Mouse (Mus musculus) liver, postnatal 0 days (tissue): Measurements from ENCODE around the gene Pgm2. TPM values are rescaled to one million over a fixed set of nuclear protein-coding genes. Genes with fewer than 3 reads are reported as not detected.

Experiments
- ATAC-seq: fragments of 200-750 bp; cut with Nextera tagmentation; 2 replicates; pipeline ENCODE4 v1.8.0; 2017; ENCODE audit warnings: mild to moderate bottlenecking, moderate library complexity
- DNase-seq: peaks from one replicate; pipeline ENCODE4 v3.0.0-alpha.2; 2016
- H3K27ac ChIP-seq: fragments of 300-500 bp; sonication (generic); 2 replicates; pipeline ENCODE4 v1.5.1; 2014; ENCODE audit warnings: antibody characterized with exemption, moderate library complexity, mild to moderate bottlenecking, low read depth
- H3K27me3 ChIP-seq: fragments of 300-500 bp; sonication (generic); 2 replicates; pipeline ENCODE4 v1.6.1; 2014; ENCODE audit warnings: low read length, control low read depth, mixed read lengths; ENCODE audit not compliant: insufficient read depth
- H3K36me3 ChIP-seq: fragments of 300-500 bp; sonication (generic); replicated peaks from 2 replicates; pipeline ENCODE4 v1.6.1; 2014; ENCODE audit warnings: mild to moderate bottlenecking, control low read depth, low read length, moderate library complexity, mixed read lengths; ENCODE audit not compliant: insufficient read depth
- H3K4me1 ChIP-seq: fragments of 300-500 bp; sonication (generic); 2 replicates; pipeline ENCODE4 v1.6.1; 2014; ENCODE audit warnings: antibody characterized with exemption, mild to moderate bottlenecking, control low read depth; ENCODE audit not compliant: insufficient read depth
- H3K4me2 ChIP-seq: fragments of 300-500 bp; sonication (generic); 2 replicates; pipeline ENCODE4 v1.6.1; 2014; ENCODE audit warnings: low read depth, mild to moderate bottlenecking, low read length, moderate library complexity, mixed read lengths
- H3K4me3 ChIP-seq: fragments of 300-500 bp; sonication (generic); 2 replicates; pipeline ENCODE4 v1.5.1; 2014; ENCODE audit warnings: low read depth, low read length
- H3K9ac ChIP-seq: fragments of 300-500 bp; sonication (generic); replicated peaks from 2 replicates; pipeline ENCODE4 v1.6.1; 2014; ENCODE audit warnings: mild to moderate bottlenecking, moderate library complexity
- H3K9me3 ChIP-seq: fragments of 300-500 bp; sonication (generic); 2 replicates; pipeline ENCODE4 v1.6.1; 2016; ENCODE audit warnings: mild to moderate bottlenecking, control low read depth, low read length, mixed read lengths
- CTCF ChIP-seq: sonication (generic); IDR thresholded peaks from 2 replicates; pipeline ENCODE4 v1.5.1; 2016; ENCODE audit warnings: antibody characterized with exemption, low read depth
- EP300 ChIP-seq: IDR thresholded peaks from 2 replicates; pipeline ENCODE4 v1.6.1; 2016; ENCODE audit warnings: antibody characterized with exemption, low read depth, mild to moderate bottlenecking
- WGBS: fragments of 180-500 bp; shearing (Covaris S2); extraction: QIAGEN DNeasy Blood & Tissue Kit; methylation state at CpG from one replicate; pipeline ENCODE4 v1.1.7; 2014; ENCODE audit not compliant: insufficient replicate concordance; 5-methylcytosine and 5-hydroxymethylcytosine counted together
- polyA plus RNA-seq: library from polyadenylated mRNA; unstranded; fragments of >200 nt; fragmentation: Nextera tagmentation; extraction: Ambion mirVana; gene quantifications from 2 replicates; pipeline ENCODE4 v1.2.1, GENCODE M21; 2015

Pgm2 gene
- polyA plus RNA-seq, 1 experiment from 2014 or later: 11.9 TPM

GRCm38 (mm10) chr5:64070081-64070673 lies 22.6 kb upstream of the Pgm2 start:
- H3K9me3 ChIP-seq: no peaks in the 10 kb centered on the region
- H3K27me3 ChIP-seq: no peaks in the 10 kb centered on the region
- ATAC-seq (peak; percentile 79), DNase-seq (peak; percentile 70)
- no peak overlapping the region for H3K4me2 ChIP-seq
- no peak overlapping the region for H3K9ac ChIP-seq
- WGBS: 29% methylated on average over 4 of the region's 4 CpGs
- H3K27ac ChIP-seq: no peak overlapping the region
- no peaks in the 10 kb centered on the region for H3K36me3 ChIP-seq
- no peak for TF ChIP-seq EP300
- TF ChIP-seq CTCF: peak; percentile 97
- no peak overlapping the region for H3K4me3 ChIP-seq
- no peaks in the 10 kb centered on the region for H3K4me1 ChIP-seq

GRCm38 (mm10) chr5:64070742-64071476 lies 21.8 kb upstream of the Pgm2 start:
- TF ChIP-seq EP300 (no peak), CTCF (no peak)
- DNase-seq (no peak), ATAC-seq (no peak)
- no peaks in the 10 kb centered on the region for H3K27me3 ChIP-seq
- H3K9me3 ChIP-seq: no peaks in the 10 kb centered on the region
- H3K4me3 ChIP-seq: no peak overlapping the region
- H3K4me1 ChIP-seq: no peaks in the 10 kb centered on the region
- no peak overlapping the region for H3K27ac ChIP-seq
- H3K4me2 ChIP-seq: no peak overlapping the region
- no peaks in the 10 kb centered on the region for H3K36me3 ChIP-seq
- no peak overlapping the region for H3K9ac ChIP-seq
- WGBS: 57% methylated on average over 2 of the region's 2 CpGs

GRCm38 (mm10) chr5:64074455-64074854 lies 18.3 kb upstream of the Pgm2 start:
- Histone ChIP-seq H3K36me3 (no peaks in the 10 kb centered on the region), H3K4me2 (no peak overlapping the region), H3K27ac (no peak overlapping the region), H3K4me1 (no peaks in the 10 kb centered on the region), H3K4me3 (no peak overlapping the region), H3K9ac (no peak overlapping the region), H3K27me3 (no peaks in the 10 kb centered on the region), H3K9me3 (no peaks in the 10 kb centered on the region)
- no peak for TF ChIP-seq CTCF
- DNase-seq (no peak), ATAC-seq (no peak)
- WGBS: 79% methylated on average over 3 of the region's 3 CpGs

GRCm38 (mm10) chr5:64075506-64075905 lies 17.2 kb upstream of the Pgm2 start:
- no peak overlapping the region for H3K9ac ChIP-seq
- H3K9me3 ChIP-seq: no peaks in the 10 kb centered on the region
- DNase-seq (no peak), ATAC-seq (no peak)
- no peaks in the 10 kb centered on the region for H3K27me3 ChIP-seq
- H3K4me2 ChIP-seq: no peak overlapping the region
- TF ChIP-seq EP300: no peak
- peak; percentile 41 for TF ChIP-seq CTCF
- H3K4me3 ChIP-seq: no peak overlapping the region
- no peaks in the 10 kb centered on the region for H3K36me3 ChIP-seq
- no peak overlapping the region for H3K27ac ChIP-seq
- WGBS: 27% methylated on average over 3 of the region's 3 CpGs
- H3K4me1 ChIP-seq: no peaks in the 10 kb centered on the region

- Histone ChIP-seq H3K27me3 (no peaks in the 10 kb centered on the region), H3K4me2 (no peak overlapping the region), H3K4me1 (no peaks in the 10 kb centered on the region), H3K4me3 (no peak overlapping the region), H3K9me3 (no peaks in the 10 kb centered on the region), H3K27ac (no peak overlapping the region), H3K36me3 (no peaks in the 10 kb centered on the region), H3K9ac (no peak overlapping the region)
- no peak for TF ChIP-seq CTCF
- TF ChIP-seq EP300: no peak
- ATAC-seq (no peak), DNase-seq (no peak)
- 63% methylated on average over 4 of the region's 4 CpGs for WGBS
Measured at GRCm38 (mm10) chr5:64077353-64077752, 15.4 kb upstream of the Pgm2 start.

- WGBS: 75% methylated on average over 7 of the region's 7 CpGs
- no peaks in the 10 kb centered on the region for H3K4me1 ChIP-seq
- no peak overlapping the region for H3K9ac ChIP-seq
- ATAC-seq: no peak
- TF ChIP-seq CTCF: no peak
- TF ChIP-seq EP300: no peak
- no peaks in the 10 kb centered on the region for H3K36me3 ChIP-seq
- no peaks in the 10 kb centered on the region for H3K27me3 ChIP-seq
- H3K4me3 ChIP-seq: no peak overlapping the region
- no peak overlapping the region for H3K4me2 ChIP-seq
- H3K9me3 ChIP-seq: no peaks in the 10 kb centered on the region
- H3K27ac ChIP-seq: no peak overlapping the region
- DNase-seq: no peak
Measured at GRCm38 (mm10) chr5:64078740-64079461, 13.8 kb upstream of the Pgm2 start.
